Mouse (Mus musculus) B cell, adult 2 months (primary cell): ENCODE data around the gene Atp8a2.

ENCODE experiments used
- DNase-seq, 2 experiments: peaks; one replicate each; pipeline ENCODE4 v3.0.0; 2022

The Atp8a2 gene

DNA sequence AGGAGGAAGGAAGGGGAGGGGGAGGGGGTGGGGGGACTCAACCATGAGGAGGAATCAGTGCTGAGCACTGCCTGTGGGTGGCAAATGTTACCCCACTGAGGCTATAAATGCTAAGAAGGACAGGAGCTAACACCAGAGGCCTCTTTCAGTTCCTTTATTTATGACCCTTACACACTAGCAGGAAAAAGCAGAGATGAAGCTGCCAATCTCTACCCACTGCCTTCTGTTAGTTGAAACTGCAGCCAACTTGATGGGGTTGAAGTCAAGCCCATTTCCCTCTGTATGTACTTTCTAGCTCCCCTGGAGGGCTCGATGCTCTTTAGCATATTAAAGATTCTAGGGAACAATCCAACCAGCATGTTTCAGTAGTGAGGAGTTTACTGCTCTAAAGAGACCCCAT is 303.0 kb downstream of the Atp8a2 start:
- no peak for DNase-seq

GRCm38 (mm10) chr14:59892084-59892483 is 304.9 kb downstream of the Atp8a2 start:
- DNase-seq, result no peak

DNA sequence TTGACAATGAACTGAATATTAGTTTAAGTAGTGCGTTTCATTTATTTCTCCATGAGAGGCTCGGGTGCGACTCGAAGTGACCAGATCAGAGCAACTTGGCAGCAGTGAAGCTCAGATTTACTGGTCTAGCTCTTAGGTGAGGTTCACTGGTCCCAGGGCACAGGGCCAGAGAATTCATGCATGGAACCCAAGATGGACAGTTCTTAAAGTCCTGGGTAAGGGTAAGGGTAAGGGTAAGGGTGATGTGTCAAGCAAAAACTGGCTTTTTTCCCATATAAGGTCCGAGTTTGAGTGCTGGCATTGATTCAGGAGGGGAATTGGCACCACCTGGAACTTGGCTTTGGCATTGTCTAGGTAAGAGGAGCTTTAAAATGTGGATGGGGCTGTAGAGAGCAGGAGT is 305.5 kb downstream of the Atp8a2 start:
- DNase-seq, result no peak

- DNase-seq, result no peak
Measured at GRCm38 (mm10) chr14:59890818-59891217, 306.2 kb downstream of the Atp8a2 start.

DNA sequence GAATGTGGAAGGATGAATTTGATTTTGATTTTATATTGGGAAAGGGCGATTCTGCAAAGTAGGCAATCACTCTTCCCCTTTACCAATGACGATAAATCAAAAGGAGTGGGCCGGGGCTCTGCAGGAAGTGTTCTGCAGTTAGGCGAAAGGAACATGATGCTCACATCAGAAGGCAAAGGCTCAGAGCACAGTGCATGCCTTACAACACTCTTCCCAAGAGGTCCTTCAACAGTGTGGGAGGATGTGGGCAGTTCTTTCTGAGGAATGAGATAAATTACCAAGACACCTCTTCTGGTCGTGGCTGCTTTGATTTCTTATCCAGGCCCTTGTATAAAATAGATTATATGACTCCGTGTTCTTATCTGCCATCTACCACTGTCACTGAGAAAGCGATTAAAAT is 306.9 kb downstream of the Atp8a2 start:
- DNase-seq, result no peak

DNA sequence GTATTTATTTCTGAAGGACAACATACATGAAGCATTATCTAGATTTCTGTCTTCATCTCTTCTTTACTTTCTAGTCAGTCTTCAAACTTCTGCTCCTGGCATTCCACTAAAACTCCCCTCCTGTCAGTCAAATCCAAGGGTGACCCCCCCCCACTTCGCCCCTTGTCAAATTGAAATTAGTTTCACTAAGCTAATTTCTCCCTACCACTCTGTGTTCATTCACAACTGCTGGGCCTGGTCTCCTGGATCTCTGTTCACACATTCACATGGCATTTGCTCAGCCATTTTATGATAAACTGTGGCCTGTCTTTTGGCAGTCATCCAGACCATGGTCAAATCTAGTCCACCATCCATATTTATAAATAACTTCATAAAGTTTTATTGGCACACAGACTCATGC is 308.5 kb downstream of the Atp8a2 start:
- no peak for DNase-seq

- no peak for DNase-seq
Measured at GRCm38 (mm10) chr14:59888046-59888445, 308.9 kb downstream of the Atp8a2 start.

DNA sequence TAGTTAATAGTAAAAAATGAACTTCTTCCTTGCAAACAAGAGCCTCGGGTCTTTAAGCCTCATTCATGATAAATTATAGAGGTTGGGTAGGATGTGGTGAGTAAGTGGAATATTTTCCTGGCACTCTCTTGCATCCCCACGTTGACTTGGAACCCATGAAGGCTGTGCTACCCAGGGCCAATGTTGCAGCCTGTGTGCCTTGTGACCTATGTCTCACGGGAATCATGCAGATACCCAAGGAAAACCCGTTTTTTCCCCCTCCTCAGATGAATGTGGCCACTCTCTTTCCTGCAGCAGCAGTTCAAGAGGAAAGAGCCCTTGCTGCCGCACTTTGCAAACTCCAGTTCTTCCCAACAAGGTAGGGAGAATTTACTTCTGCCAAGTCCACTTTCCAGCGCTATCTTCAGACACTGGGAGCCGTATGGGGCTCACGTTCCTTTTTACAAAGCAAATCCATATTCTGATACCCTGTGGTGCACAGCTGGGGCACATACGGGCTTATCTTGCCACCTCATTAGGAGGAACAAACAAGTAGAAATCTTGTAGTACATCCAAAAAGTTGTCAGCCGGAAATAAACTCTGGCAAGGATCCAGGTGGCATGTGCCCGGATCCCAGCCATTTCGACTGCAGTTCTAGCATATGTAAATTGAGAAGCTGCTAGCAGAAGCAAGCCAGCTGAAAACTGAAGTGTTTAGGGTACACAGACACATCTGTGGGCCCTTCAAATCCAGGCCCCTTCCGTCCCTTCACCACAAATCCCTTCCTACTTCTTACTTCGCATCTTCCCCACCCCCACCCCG is 309.7 kb downstream of the Atp8a2 start:
- DNase-seq, result no peak

GRCm38 (mm10) chr14:59883517-59884069 is 313.4 kb downstream of the Atp8a2 start:
- no peak for DNase-seq

- DNase-seq, result no peak
Measured at GRCm38 (mm10) chr14:59880829-59881228, 316.1 kb downstream of the Atp8a2 start.

- no peak for DNase-seq
Measured at GRCm38 (mm10) chr14:59878248-59878647, 318.7 kb downstream of the Atp8a2 start.

DNA sequence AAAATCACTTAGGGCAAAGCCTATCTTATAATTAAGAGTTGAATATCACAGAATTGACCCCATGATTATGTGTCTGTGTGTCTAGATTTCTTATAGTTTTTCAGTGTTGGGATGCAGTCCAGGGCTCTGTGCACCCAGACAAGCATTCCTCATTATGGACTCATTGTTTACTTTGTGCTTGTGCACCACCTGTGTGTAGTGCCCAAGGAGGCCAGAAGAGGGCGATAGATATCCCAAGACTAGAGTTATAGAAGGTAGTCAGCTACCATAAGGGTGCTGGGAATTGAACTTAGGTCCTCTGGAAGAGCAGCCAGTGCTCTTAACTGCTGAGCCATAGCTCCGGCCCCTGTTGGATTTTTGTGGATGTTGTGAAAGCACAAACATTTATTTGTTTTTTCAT is 320.5 kb downstream of the Atp8a2 start:
- DNase-seq, result peak in 1 of 2 experiments; percentile 2

GRCm38 (mm10) chr14:59868369-59868768 is 328.6 kb downstream of the Atp8a2 start:
- DNase-seq, result no peak

- DNase-seq, result no peak
Measured at GRCm38 (mm10) chr14:59867749-59868148, 329.2 kb downstream of the Atp8a2 start.

- no peak for DNase-seq
Measured at GRCm38 (mm10) chr14:59866001-59866400, 331.0 kb downstream of the Atp8a2 start.

DNA sequence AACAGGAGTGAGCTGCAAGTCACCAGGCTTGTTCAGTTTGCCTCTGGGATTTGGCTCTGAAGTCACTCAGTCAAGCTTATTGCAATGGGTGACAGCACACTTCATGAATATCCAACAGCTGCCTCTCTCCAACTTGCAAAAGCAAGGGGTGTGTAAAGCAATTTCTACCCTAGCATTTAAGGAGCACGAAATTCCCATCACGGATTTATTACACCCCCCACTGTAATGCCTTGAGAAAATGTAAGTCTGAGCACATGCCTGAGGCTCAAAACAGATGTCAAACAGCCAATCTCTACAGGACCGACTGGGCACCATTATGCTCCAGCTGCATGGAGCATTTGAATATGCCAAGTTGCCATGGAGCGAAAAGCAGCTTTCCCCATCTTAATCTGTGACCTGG is 334.6 kb downstream of the Atp8a2 start:
- DNase-seq, result no peak

- no peak for DNase-seq
Measured at GRCm38 (mm10) chr14:59859830-59860229, 337.1 kb downstream of the Atp8a2 start.

DNA sequence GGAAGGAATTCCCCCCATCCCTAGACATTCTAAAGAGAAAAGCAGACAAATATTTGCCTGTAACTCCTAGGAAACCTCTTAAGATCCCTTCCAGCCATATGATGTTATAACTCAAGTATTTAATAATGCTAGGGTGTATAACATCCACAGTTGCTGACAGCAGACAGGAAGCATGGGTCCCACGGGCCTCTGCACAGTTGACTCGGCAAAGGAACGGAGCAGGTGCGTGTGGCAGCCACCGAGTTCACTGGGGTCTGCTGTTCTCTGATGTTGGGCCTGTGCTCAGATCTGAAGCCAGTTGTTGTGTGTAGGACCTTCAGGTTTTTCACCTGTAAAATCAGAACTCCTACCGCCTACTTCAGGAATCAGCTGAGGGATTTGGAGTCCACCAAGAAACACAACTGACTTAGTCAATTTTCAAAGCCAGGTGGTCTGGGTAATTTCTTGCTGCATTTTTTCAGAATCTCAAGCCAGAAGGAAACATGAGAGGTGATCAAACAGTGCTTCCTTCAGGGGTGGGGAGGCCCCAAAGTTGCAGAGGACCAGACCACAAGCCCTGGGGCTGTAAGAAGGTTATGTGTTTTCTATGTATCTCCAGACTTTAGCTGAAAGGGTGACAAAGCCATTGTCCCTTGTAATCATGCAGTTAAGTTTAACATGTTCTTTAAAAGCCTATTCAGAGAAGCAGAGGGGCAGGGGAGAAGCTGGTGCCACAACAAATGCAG is 338.3 kb downstream of the Atp8a2 start:
- DNase-seq, result no peak

GRCm38 (mm10) chr14:59853139-59853538 is 343.8 kb downstream of the Atp8a2 start:
- DNase-seq, result no peak

GRCm38 (mm10) chr14:59846609-59847375 is 350.2 kb downstream of the Atp8a2 start:
- no peak for DNase-seq

DNA sequence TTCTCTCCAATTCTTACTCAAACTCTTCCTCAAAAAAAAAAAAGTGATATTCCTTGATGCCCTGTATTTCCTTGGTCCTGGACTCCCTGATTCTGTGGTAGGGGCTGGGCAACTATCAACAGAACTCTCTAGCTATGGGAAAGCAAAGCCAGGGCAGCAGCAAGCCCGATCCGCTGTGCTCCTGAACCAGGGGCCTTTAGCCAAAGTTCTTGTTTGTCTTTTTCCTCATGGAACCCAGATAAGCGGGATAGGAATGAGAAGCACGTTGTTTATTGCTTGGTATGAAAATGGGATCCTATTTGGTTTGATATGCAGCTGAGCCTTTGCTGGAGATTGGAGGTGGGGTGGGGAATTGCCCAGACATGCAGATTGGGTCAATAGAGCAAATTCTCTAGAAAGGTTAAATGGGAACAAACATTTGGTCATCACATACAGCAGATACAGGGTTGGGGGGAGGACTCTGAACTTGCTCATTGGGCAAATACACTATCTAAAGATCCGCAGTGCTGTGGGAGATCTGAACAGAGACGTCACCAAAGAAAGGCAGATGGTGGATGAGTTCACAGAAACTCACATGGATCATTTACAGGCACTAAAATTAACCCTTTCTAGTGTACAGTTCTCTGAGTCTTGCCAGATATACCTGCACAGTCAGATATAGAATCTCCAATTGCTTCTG is 353.6 kb downstream of the Atp8a2 start:
- no peak for DNase-seq

- DNase-seq, result no peak
Measured at GRCm38 (mm10) chr14:59839951-59840720, 356.8 kb downstream of the Atp8a2 start.
